Mouse (Mus musculus) hindbrain, postnatal 0 days (tissue): ENCODE results near the gene Bmpr2. TPM values are rescaled to one million over a fixed set of nuclear protein-coding genes. Genes with fewer than 3 reads are reported as not detected.

ENCODE experiments used
- ATAC-seq: fragments of 200-750 bp; cut with Nextera tagmentation; 2 replicates; pipeline ENCODE4 v1.8.0; 2017; ENCODE audit warnings: mild to moderate bottlenecking, moderate TSS enrichment, moderate library complexity
- DNase-seq: peaks from one replicate; pipeline ENCODE4 v3.0.0-alpha.2; 2015; ENCODE audit warnings: low spot score
- H3K27ac ChIP-seq: fragments of 300-500 bp; sonication (generic); 2 replicates; pipeline ENCODE4 v1.5.1; 2014; ENCODE audit warnings: mild to moderate bottlenecking
- H3K27me3 ChIP-seq: fragments of 300-500 bp; sonication (generic); 2 replicates; pipeline ENCODE4 v1.6.1; 2014; ENCODE audit warnings: low read length, mixed read lengths; ENCODE audit not compliant: insufficient read depth
- H3K36me3 ChIP-seq: fragments of 300-500 bp; sonication (generic); 2 replicates; pipeline ENCODE4 v1.6.1; 2014; ENCODE audit warnings: low read length, mixed read lengths; ENCODE audit not compliant: insufficient read depth
- H3K4me1 ChIP-seq: fragments of 300-500 bp; sonication (generic); 2 replicates; pipeline ENCODE4 v1.6.1; 2014; ENCODE audit warnings: antibody characterized with exemption, low read length, mixed read lengths; ENCODE audit not compliant: insufficient read depth
- H3K4me2 ChIP-seq: fragments of 300-500 bp; sonication (generic); 2 replicates; pipeline ENCODE4 v1.6.1; 2014; ENCODE audit warnings: low read depth, mild to moderate bottlenecking, low read length, moderate library complexity, mixed read lengths
- H3K4me3 ChIP-seq: fragments of 300-500 bp; sonication (generic); 2 replicates; pipeline ENCODE4 v1.5.1; 2014; ENCODE audit warnings: low read length
- H3K9ac ChIP-seq: fragments of 300-500 bp; sonication (generic); replicated peaks from 2 replicates; pipeline ENCODE4 v1.6.1; 2014; ENCODE audit warnings: mild to moderate bottlenecking, low read length, moderate library complexity, mixed read lengths
- H3K9me3 ChIP-seq: fragments of 300-500 bp; sonication (generic); 2 replicates; pipeline ENCODE4 v1.6.1; 2016; ENCODE audit warnings: low read length, mixed read lengths
- CTCF ChIP-seq: IDR thresholded peaks from 2 replicates; pipeline ENCODE4 v1.5.1; 2016; ENCODE audit warnings: antibody characterized with exemption, control low read depth, low read depth
- WGBS: fragments of 180-500 bp; shearing (Covaris S2); extraction: QIAGEN DNeasy Blood & Tissue Kit; methylation state at CpG from one replicate; pipeline ENCODE4 v1.1.7; 2014; 5-methylcytosine and 5-hydroxymethylcytosine counted together
- polyA plus RNA-seq: library from polyadenylated mRNA; unstranded; fragments of >200 nt; fragmentation: Nextera tagmentation; extraction: Ambion mirVana; gene quantifications from 2 replicates; pipeline ENCODE4 v1.2.1, GENCODE M21; 2015
- total RNA-seq: library from RNA; depleted of rRNA; stranded (reverse); fragments of >200 nt; gene quantifications from 2 replicates; pipeline ENCODE4 v1.2.3, GENCODE M21; 2014; rRNA removed

The Bmpr2 gene
- total RNA-seq (56.2 and 59.8 TPM in 2 replicates), polyA plus RNA-seq (9.2 and 9.3 TPM in 2 replicates)

DNA sequence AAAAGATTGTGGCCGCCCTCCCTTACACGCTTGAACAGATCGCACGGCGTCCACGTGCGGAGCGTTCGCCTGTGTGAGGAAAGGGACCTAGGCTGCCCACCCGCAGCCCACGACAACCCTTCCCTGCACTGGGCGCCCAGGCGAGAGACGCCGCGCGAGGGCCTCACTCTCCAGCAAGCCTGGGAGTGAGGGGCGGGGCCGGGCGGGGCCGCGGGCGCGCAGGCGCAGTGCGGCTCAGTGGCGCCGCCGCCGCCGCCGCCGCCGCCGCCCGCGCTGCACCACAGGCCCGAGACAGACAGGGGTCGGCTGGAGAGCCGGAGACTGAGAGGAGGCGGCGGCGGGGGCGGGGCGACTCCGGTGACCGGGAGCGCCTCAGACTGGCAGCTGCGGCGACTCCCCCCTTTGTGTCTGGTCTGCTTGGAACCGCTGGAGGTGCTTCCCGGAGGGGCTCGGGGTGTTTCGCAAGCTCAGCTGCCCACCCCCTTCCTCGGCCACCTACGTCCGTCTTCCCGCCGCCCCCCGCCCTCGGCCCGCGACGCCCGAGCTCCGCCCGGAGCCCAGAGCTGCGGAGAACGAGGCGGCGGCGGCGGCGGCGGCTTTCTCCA lies at the start of gene Bmpr2:
Bmpr2 (plus strand) TSS at position 237 of the 605 bp plus-strand sequence.
- peak; percentile 94 for ATAC-seq
- Histone ChIP-seq H3K36me3 (no peaks in the 10 kb centered on the region), H3K9me3 (no peaks in the 10 kb centered on the region), H3K9ac (peak within 1 kb of the TSS; percentile 95), H3K4me1 (peaks cover 14% of the 10 kb centered on the region; the same call in 1 of the 2 replicates), H3K27me3 (no peaks in the 10 kb centered on the region), H3K4me3 (peak within 1 kb of the TSS; percentile 98), H3K27ac (peak within 1 kb of the TSS; percentile 98), H3K4me2 (peak within 1 kb of the TSS; percentile 74)
- WGBS = 0% methylated on average over 50 of the region's 75 CpGs
- DNase-seq = peak; percentile 92
- no peak; the same call in none of the 2 replicates for TF ChIP-seq CTCF

DNA sequence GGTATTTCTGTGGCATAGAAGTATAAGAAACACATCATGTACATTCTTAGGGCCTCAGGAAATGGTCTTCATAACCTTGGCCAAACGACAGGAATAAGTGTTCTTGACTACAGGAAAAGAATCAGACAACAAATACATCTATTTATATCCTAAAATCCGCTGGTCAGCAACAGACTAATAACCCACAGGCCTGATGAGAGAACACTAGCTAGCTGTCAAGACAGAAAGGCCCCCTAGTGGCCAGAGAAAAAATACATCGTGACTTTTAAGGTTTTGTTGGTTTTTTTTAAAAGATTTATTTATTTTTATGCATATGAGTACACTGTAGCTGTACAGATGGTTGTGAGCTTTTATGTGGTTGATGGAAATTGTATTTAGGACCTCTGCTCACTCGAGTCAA lies 43.3 kb upstream of the Bmpr2 start:
- H3K27ac ChIP-seq = no peak overlapping the region
- H3K27me3 ChIP-seq = no peaks in the 10 kb centered on the region
- H3K36me3 ChIP-seq = peaks cover 13% of the 10 kb centered on the region
- peak; percentile 76 for DNase-seq
- peak; percentile 67 for TF ChIP-seq CTCF
- H3K4me3 ChIP-seq = no peak overlapping the region
- H3K4me1 ChIP-seq = no peaks in the 10 kb centered on the region
- no peaks in the 10 kb centered on the region for H3K9me3 ChIP-seq
- 49% methylated on average over 4 of the region's 4 CpGs for whole genome bisulfite sequencing
- no peak overlapping the region for H3K9ac ChIP-seq
- no peak; the same call in 1 of the 2 replicates for ATAC-seq
- no peak overlapping the region for H3K4me2 ChIP-seq

DNA sequence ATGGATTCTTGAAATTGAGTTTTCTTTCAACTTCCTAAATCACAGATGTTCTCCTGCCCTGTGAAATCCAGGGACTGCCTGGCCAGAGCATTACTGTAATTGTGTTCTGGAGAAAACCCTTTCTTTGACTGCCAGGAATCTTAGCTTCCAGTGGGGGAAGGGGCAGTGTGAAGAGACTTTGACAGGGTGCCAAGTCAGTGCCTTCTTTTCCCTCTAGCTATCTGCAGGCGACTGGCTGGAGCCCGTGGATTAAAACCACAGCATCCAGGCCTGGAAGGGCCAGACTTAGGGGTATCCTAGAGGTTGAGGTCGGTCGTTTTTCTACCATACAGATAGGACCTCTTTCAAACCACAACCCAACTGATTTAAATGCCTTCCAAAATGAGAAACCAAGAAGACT lies 37.5 kb upstream of the Bmpr2 start:
- H3K27ac ChIP-seq = peak overlapping the region; percentile 56; the same call in 1 of the 2 replicates
- 41% methylated on average over 4 of the region's 4 CpGs for WGBS
- ATAC-seq (no peak), DNase-seq (peak; percentile 64)
- no peaks in the 10 kb centered on the region for H3K4me1 ChIP-seq
- H3K9ac ChIP-seq = no peak overlapping the region
- no peak overlapping the region for H3K4me2 ChIP-seq
- TF ChIP-seq CTCF = no peak
- no peak overlapping the region for H3K4me3 ChIP-seq
- H3K27me3 ChIP-seq = no peaks in the 10 kb centered on the region
- no peaks in the 10 kb centered on the region for H3K36me3 ChIP-seq
- no peaks in the 10 kb centered on the region for H3K9me3 ChIP-seq

DNA sequence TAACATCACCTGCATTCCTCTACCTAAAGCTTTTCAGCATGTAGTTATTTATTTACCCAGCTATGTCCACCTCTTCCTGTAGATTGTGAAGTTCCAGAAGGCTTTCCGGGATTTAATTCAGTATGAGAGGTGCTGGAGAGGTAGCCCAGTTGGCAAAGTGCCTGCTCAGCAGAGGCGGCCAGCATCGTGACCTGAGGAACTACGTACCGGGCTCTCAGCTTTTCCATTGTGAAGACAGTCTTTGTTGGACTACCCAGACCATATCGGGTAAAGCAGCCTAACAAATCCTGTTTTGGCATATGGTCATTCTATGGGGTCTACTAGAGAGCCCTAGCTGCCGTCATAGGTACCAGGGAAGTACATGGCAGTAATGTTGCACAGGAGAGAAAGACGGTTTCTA lies 33.1 kb upstream of the Bmpr2 start:
- WGBS = 56% methylated on average over 8 of the region's 8 CpGs
- H3K4me3 ChIP-seq = no peak overlapping the region
- no peak overlapping the region for H3K9ac ChIP-seq
- no peak overlapping the region for H3K27ac ChIP-seq
- H3K36me3 ChIP-seq = no peaks in the 10 kb centered on the region
- TF ChIP-seq CTCF = no peak
- DNase-seq = no peak
- H3K4me1 ChIP-seq = no peaks in the 10 kb centered on the region
- H3K4me2 ChIP-seq = no peak overlapping the region
- no peaks in the 10 kb centered on the region for H3K27me3 ChIP-seq
- no peak for ATAC-seq
- no peaks in the 10 kb centered on the region for H3K9me3 ChIP-seq

DNA sequence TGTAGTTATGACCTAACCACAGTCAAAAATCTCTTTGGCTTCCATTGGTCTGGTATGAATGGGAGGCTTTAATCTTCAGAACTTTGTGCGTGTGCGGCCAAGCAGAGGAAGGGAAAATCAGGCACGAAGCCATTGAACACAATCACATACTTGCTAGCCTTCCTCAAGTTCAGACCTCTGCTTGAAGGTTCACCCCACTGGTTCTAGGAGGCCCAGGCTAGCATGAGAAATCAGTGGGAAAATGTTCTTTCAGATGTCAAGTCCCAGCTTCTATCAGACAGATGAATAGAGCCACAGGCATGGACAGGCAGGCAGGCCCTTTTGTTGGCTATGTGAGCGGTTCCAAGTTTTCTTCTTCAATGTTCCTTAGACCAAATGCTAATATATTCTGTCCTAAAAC lies 32.5 kb upstream of the Bmpr2 start:
- DNase-seq (no peak), ATAC-seq (peak; percentile 56; the same call in 1 of the 2 replicates)
- TF ChIP-seq CTCF = no peak
- Histone ChIP-seq H3K4me2 (no peak overlapping the region), H3K27me3 (no peaks in the 10 kb centered on the region), H3K4me3 (no peak overlapping the region), H3K27ac (no peak overlapping the region), H3K9ac (no peak overlapping the region), H3K9me3 (no peaks in the 10 kb centered on the region), H3K4me1 (no peaks in the 10 kb centered on the region), H3K36me3 (no peaks in the 10 kb centered on the region)
- WGBS = 53% methylated on average over 4 of the region's 4 CpGs

DNA sequence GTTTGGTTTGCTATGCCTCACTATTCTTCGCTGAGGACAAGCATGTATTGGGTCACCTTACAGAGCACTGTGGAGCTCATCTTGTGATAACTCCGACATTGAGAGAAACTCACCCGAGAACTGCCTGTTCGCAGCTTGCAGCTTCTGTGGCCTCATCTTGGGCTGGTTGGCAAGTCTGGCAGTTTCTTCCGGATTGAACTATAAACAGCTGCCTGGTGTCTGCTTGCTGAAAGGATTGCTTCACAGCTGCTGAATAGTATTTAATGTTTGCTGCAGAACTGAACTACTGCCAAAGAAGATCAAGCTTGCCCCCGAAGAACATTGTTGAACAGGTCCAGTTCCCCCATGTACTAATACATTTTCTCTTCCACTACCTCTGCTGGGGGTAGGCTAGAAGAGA lies 29.1 kb upstream of the Bmpr2 start:
- 68% methylated on average over 6 of the region's 6 CpGs for WGBS
- TF ChIP-seq CTCF = no peak
- H3K27ac ChIP-seq = no peak overlapping the region
- no peaks in the 10 kb centered on the region for H3K27me3 ChIP-seq
- H3K36me3 ChIP-seq = no peaks in the 10 kb centered on the region
- no peaks in the 10 kb centered on the region for H3K9me3 ChIP-seq
- H3K4me1 ChIP-seq = no peaks in the 10 kb centered on the region
- H3K4me3 ChIP-seq = no peak overlapping the region
- H3K9ac ChIP-seq = no peak overlapping the region
- DNase-seq = peak; percentile 9
- no peak for ATAC-seq
- H3K4me2 ChIP-seq = no peak overlapping the region

DNA sequence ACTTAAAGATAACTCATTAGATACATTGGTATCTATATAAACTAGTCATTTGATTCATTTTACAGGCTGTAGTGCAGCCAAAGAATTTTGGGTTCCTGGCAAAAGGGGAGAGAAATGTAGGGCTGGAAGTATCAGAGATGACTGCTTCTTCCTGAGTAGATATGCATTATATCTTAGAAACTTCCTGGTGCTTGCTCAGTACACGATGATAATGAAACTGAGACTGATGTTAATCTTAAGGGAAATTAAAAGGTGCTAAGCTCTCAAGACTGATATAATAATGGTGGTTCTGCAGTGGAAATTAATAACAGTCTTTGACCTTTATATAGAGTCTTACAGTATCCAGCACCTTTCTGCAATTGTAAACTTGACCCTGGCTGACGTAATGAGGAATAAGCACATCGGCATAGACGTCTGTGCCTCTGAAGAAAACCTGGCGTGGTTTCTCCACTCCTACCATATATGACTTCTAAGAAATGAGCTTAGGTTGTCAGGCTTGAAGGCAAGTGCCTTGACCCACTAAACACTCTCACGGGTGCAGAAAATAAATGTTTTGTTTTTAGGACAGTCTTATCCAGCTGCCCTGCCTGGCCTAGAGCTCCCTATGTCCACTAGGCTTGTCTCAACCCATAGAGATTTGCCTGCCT lies 24.3 kb upstream of the Bmpr2 start:
- Histone ChIP-seq H3K27me3 (no peaks in the 10 kb centered on the region), H3K4me2 (no peak overlapping the region), H3K36me3 (no peaks in the 10 kb centered on the region), H3K4me3 (no peak overlapping the region), H3K9me3 (no peaks in the 10 kb centered on the region), H3K4me1 (no peaks in the 10 kb centered on the region), H3K9ac (no peak overlapping the region), H3K27ac (no peak overlapping the region)
- WGBS = 81% methylated on average over 6 of the region's 6 CpGs
- ATAC-seq (no peak), DNase-seq (no peak)
- TF ChIP-seq CTCF = no peak
